Mouse (Mus musculus) heart, embryonic 14.5 days (tissue): Measurements from ENCODE around the gene Wdtc1. TPM values are rescaled to one million over a fixed set of nuclear protein-coding genes. Genes with fewer than 3 reads are reported as not detected.

Source experiments
- ATAC-seq: fragments of 200-750 bp; cut with Nextera tagmentation; 2 replicates; pipeline ENCODE4 v1.8.0; 2017; ENCODE audit warnings: low read depth, moderate TSS enrichment; ENCODE audit not compliant: insufficient number of reproducible peaks, insufficient read depth, low FRiP score
- H3K27ac ChIP-seq, 2 experiments: fragments of 200-500 bp in 1 of 2; fragments of 300-500 bp in 1 of 2; sonication (generic) in 1 of 2; replicated peaks in 1 of 2; 2 replicates each; pipeline ENCODE4 v1.5.1; 2012 to 2014; ENCODE audit warnings: low read depth in 2 of 2, low read length in 2 of 2, control low read depth in 1 of 2, mild to moderate bottlenecking in 1 of 2, mixed read lengths in 1 of 2; ENCODE audit not compliant: control insufficient read depth in 1 of 2, insufficient read depth in 1 of 2
- H3K27me3 ChIP-seq: fragments of 300-500 bp; sonication (generic); 2 replicates; pipeline ENCODE4 v1.6.1; 2014; ENCODE audit warnings: mild to moderate bottlenecking, low read length, control low read depth; ENCODE audit not compliant: control insufficient read depth, insufficient read depth
- H3K36me3 ChIP-seq: fragments of 300-500 bp; sonication (generic); 2 replicates; pipeline ENCODE4 v1.6.1; 2014; ENCODE audit warnings: mild to moderate bottlenecking, control low read depth, low read length, mixed read lengths; ENCODE audit not compliant: control insufficient read depth, insufficient read depth
- H3K4me1 ChIP-seq, 2 experiments: fragments of 200-500 bp in 1 of 2; fragments of 300-500 bp in 1 of 2; sonication (generic) in 1 of 2; 2 replicates each; pipeline ENCODE4 v1.6.1; 2012 to 2014; ENCODE audit warnings: low read length in 2 of 2, control low read depth in 1 of 2, mixed read lengths in 1 of 2; ENCODE audit not compliant: control insufficient read depth in 2 of 2, insufficient read depth in 2 of 2
- H3K4me2 ChIP-seq: fragments of 300-500 bp; sonication (generic); 2 replicates; pipeline ENCODE4 v1.6.1; 2014; ENCODE audit warnings: mild to moderate bottlenecking, low read length
- H3K4me3 ChIP-seq, 2 experiments: fragments of 200-500 bp in 1 of 2; fragments of 300-500 bp in 1 of 2; sonication (generic) in 1 of 2; 2 replicates each; pipeline ENCODE4 v1.5.1; 2012 to 2014; ENCODE audit warnings: low read length in 2 of 2, mild to moderate bottlenecking in 2 of 2, control low read depth in 1 of 2, low read depth in 1 of 2, moderate library complexity in 1 of 2; ENCODE audit not compliant: control insufficient read depth in 1 of 2, insufficient read depth in 1 of 2
- H3K9ac ChIP-seq: fragments of 300-500 bp; sonication (generic); 2 replicates; pipeline ENCODE4 v1.6.1; 2014; ENCODE audit warnings: mild to moderate bottlenecking, low read length
- H3K9me3 ChIP-seq: fragments of 300-500 bp; sonication (generic); 2 replicates; pipeline ENCODE4 v1.6.1; 2016; ENCODE audit warnings: low read length, control low read depth; ENCODE audit not compliant: control insufficient read depth
- WGBS: fragments of 180-500 bp; shearing (Covaris S2); extraction: QIAGEN DNeasy Blood & Tissue Kit; methylation state at CpG from one replicate; pipeline ENCODE4 v1.1.7; 2014; 5-methylcytosine and 5-hydroxymethylcytosine counted together
- microRNA-seq: library from miRNA; unstranded; fragments of <30 nt; microRNA quantifications from one replicate; pipeline ENCODE4, GENCODE M21; 2016
- polyA plus RNA-seq: library from polyadenylated mRNA; unstranded; fragments of >200 nt; fragmentation: Nextera tagmentation; extraction: Ambion mirVana; gene quantifications from 2 replicates; pipeline ENCODE4 v1.2.1, GENCODE M21; 2014

Wdtc1 gene
- polyA plus RNA-seq, 1 experiment from 2014 or later: 17.3 TPM

- Histone ChIP-seq H3K27ac (no peak overlapping the region), H3K4me2 (no peak overlapping the region), H3K9ac (no peak overlapping the region), H3K4me3 (no peak overlapping the region), H3K36me3 (no peaks in the 10 kb centered on the region), H3K4me1 (peaks cover 14 to 19% of the 10 kb centered on the region in 2 experiments), H3K27me3 (peaks cover 78% of the 10 kb centered on the region), H3K9me3 (no peaks in the 10 kb centered on the region)
- 55% methylated on average over 13 of the region's 13 CpGs for WGBS
- ATAC-seq: no peak
Observed at GRCm38 (mm10) chr4:133247806-133248449, 105.4 kb downstream of the Wdtc1 start.

- Histone ChIP-seq H3K36me3 (no peaks in the 10 kb centered on the region), H3K4me1 (peaks cover 16 to 19% of the 10 kb centered on the region in 2 experiments), H3K4me2 (0 out of 2 replicates have a peak overlapping the region, but pooled peaks have one; percentile 1), H3K4me3 (no peak overlapping the region), H3K9me3 (no peaks in the 10 kb centered on the region), H3K9ac (no peak overlapping the region), H3K27me3 (peaks cover 76% of the 10 kb centered on the region), H3K27ac (no peak overlapping the region)
- WGBS: 21% methylated on average over 15 of the region's 15 CpGs
- no peak for ATAC-seq
Observed at GRCm38 (mm10) chr4:133247072-133247471, 106.2 kb downstream of the Wdtc1 start.

- H3K27ac ChIP-seq: no peak overlapping the region
- H3K27me3 ChIP-seq: peaks cover 51% of the 10 kb centered on the region
- no peak overlapping the region for H3K4me3 ChIP-seq
- H3K36me3 ChIP-seq: no peaks in the 10 kb centered on the region
- no peaks in the 10 kb centered on the region for H3K9me3 ChIP-seq
- ATAC-seq: no peak
- no peak overlapping the region for H3K4me2 ChIP-seq
- peaks cover 5 to 13% of the 10 kb centered on the region in 2 experiments; a peak in 3 of 4 replicates for H3K4me1 ChIP-seq
- WGBS: 70% methylated on average over 1 of the region's 1 CpGs
- H3K9ac ChIP-seq: no peak overlapping the region
Observed at GRCm38 (mm10) chr4:133244289-133244688, 109.0 kb downstream of the Wdtc1 start.

- no peak overlapping the region for H3K27ac ChIP-seq
- no peak for ATAC-seq
- no peaks in the 10 kb centered on the region for H3K9me3 ChIP-seq
- no peaks in the 10 kb centered on the region for H3K36me3 ChIP-seq
- H3K27me3 ChIP-seq: peaks cover 46% of the 10 kb centered on the region
- WGBS: 33% methylated on average over 13 of the region's 13 CpGs
- peaks cover 5 to 13% of the 10 kb centered on the region in 2 experiments; a peak in 3 of 4 replicates for H3K4me1 ChIP-seq
- no peak overlapping the region for H3K9ac ChIP-seq
- H3K4me3 ChIP-seq: no peak overlapping the region
- no peak overlapping the region for H3K4me2 ChIP-seq
Observed at GRCm38 (mm10) chr4:133243538-133243937, 109.7 kb downstream of the Wdtc1 start.

GRCm38 (mm10) chr4:133242710-133243109 lies 110.6 kb downstream of the Wdtc1 start:
- no peak overlapping the region for H3K9ac ChIP-seq
- H3K27ac ChIP-seq: no peak overlapping the region
- no peaks in the 10 kb centered on the region for H3K9me3 ChIP-seq
- H3K36me3 ChIP-seq: no peaks in the 10 kb centered on the region
- H3K4me3 ChIP-seq: no peak overlapping the region
- peaks cover 5 to 13% of the 10 kb centered on the region in 2 experiments; a peak in 3 of 4 replicates for H3K4me1 ChIP-seq
- no peak overlapping the region for H3K4me2 ChIP-seq
- H3K27me3 ChIP-seq: peaks cover 38% of the 10 kb centered on the region
- 64% methylated on average over 9 of the region's 9 CpGs for WGBS
- ATAC-seq: no peak

Small RNA genes within 50 kb of the gene (microRNA-seq; reads per million reads assigned to microRNA genes)
- not detected for gene Mir5122

Other genes starting within 250 kb of the Wdtc1 start
- 50.7 and 68.6 TPM in 2 replicates for gene Wasf2, start 223.0 kb downstream of the Wdtc1 start, polyA plus RNA-seq
- 0.42 and 0.82 TPM in 2 replicates for gene Cd164l2, start 141.3 kb downstream of the Wdtc1 start, polyA plus RNA-seq
- gene Gpr3, start 140.9 kb downstream of the Wdtc1 start, polyA plus RNA-seq: 0.20 and 0.58 TPM in 2 replicates
- gene Map3k6, start 112.7 kb downstream of the Wdtc1 start, polyA plus RNA-seq: 1.6 and 2.3 TPM in 2 replicates
- 0.34 and 0.42 TPM in 2 replicates for gene Sytl1, start 90.4 kb downstream of the Wdtc1 start, polyA plus RNA-seq
- gene Tmem222, start 75.7 kb downstream of the Wdtc1 start, polyA plus RNA-seq: 54.7 and 57.1 TPM in 2 replicates
- gene Slc9a1, start 16.2 kb upstream of the Wdtc1 start, polyA plus RNA-seq: 5.6 and 6.5 TPM in 2 replicates
- 0.28 and 0.61 TPM in 2 replicates for gene Tent5b, start 126.7 kb upstream of the Wdtc1 start, polyA plus RNA-seq
- gene Trnp1, start 145.1 kb upstream of the Wdtc1 start, polyA plus RNA-seq: 1.2 and 1.3 TPM in 2 replicates
- gene Kdf1, start 165.5 kb upstream of the Wdtc1 start, polyA plus RNA-seq: 0.20 and 0.62 TPM in 2 replicates
- gene Nudc, start 192.5 kb upstream of the Wdtc1 start, polyA plus RNA-seq: 153 and 164 TPM in 2 replicates
- gene Nr0b2, start 199.9 kb upstream of the Wdtc1 start, polyA plus RNA-seq: 15.8 and 18.7 TPM in 2 replicates
- gene Gpatch3, start 221.3 kb upstream of the Wdtc1 start, polyA plus RNA-seq: 5.4 and 6.1 TPM in 2 replicates
- gene Gpn2, start 230.9 kb upstream of the Wdtc1 start, polyA plus RNA-seq: 11.2 and 12.5 TPM in 2 replicates
- gene Sfn, start 248.7 kb upstream of the Wdtc1 start, polyA plus RNA-seq: 0.40 and 1.4 TPM in 2 replicates